Mouse (Mus musculus): ENCODE results near the gene Dlg2. TPM values are rescaled to one million over a fixed set of nuclear protein-coding genes. Genes with fewer than 3 reads are reported as not detected.

Gene Dlg2
- total RNA-seq, 2 experiments from 2014 or later: 2.7 to 2.9 TPM

- no peak for DNase-seq
Observed at GRCm38 (mm10) chr7:91090830-91091683, 614.6 kb downstream of the Dlg2 start.

- no peak for DNase-seq
Observed at GRCm38 (mm10) chr7:91096467-91096866, 620.0 kb downstream of the Dlg2 start.

GRCm38 (mm10) chr7:91098521-91098920 lies 622.0 kb downstream of the Dlg2 start:
- DNase-seq: no peak

GRCm38 (mm10) chr7:91109575-91109974 lies 633.1 kb downstream of the Dlg2 start:
- no peak for DNase-seq

- no peak for DNase-seq
Observed at GRCm38 (mm10) chr7:91132128-91132527, 655.7 kb downstream of the Dlg2 start.

GRCm38 (mm10) chr7:91154096-91154495 lies 677.6 kb downstream of the Dlg2 start:
- no peak for DNase-seq

- no peak for DNase-seq
Observed at GRCm38 (mm10) chr7:91159144-91159543, 682.7 kb downstream of the Dlg2 start.

- no peak for DNase-seq
Observed at GRCm38 (mm10) chr7:91161643-91162175, 685.2 kb downstream of the Dlg2 start.

- no peak for DNase-seq
Observed at GRCm38 (mm10) chr7:91173560-91173959, 697.1 kb downstream of the Dlg2 start.

GRCm38 (mm10) chr7:91188211-91188610 lies 711.7 kb downstream of the Dlg2 start:
- DNase-seq: no peak

GRCm38 (mm10) chr7:91199372-91199771 lies 722.9 kb downstream of the Dlg2 start:
- DNase-seq: no peak

- no peak for DNase-seq
Observed at GRCm38 (mm10) chr7:91208083-91208852, 731.8 kb downstream of the Dlg2 start.

- no peak for DNase-seq
Observed at GRCm38 (mm10) chr7:91208973-91209372, 732.5 kb downstream of the Dlg2 start.

GRCm38 (mm10) chr7:91212236-91212635 lies 735.8 kb downstream of the Dlg2 start:
- DNase-seq: no peak

GRCm38 (mm10) chr7:91214921-91215320 lies 738.4 kb downstream of the Dlg2 start:
- no peak for DNase-seq

- no peak for DNase-seq
Observed at GRCm38 (mm10) chr7:91218321-91218987, 742.0 kb downstream of the Dlg2 start.

- DNase-seq: peak; percentile 40
Observed at GRCm38 (mm10) chr7:91226442-91226841, 750.0 kb downstream of the Dlg2 start.

GRCm38 (mm10) chr7:91241718-91242117 lies 765.2 kb downstream of the Dlg2 start:
- DNase-seq: no peak

GRCm38 (mm10) chr7:91261672-91262030 lies 785.2 kb downstream of the Dlg2 start:
- DNase-seq: no peak

- DNase-seq: no peak
Observed at GRCm38 (mm10) chr7:91262031-91262951, 785.8 kb downstream of the Dlg2 start.

GRCm38 (mm10) chr7:91262998-91263397 lies 786.5 kb downstream of the Dlg2 start:
- no peak for DNase-seq

- DNase-seq: peak; percentile 64
Observed at GRCm38 (mm10) chr7:91267764-91268163, 791.3 kb downstream of the Dlg2 start.

Data from heart, postnatal 4 days (tissue).